Mouse (Mus musculus): ENCODE data around the gene Cntnap5c. TPM values are rescaled to one million over a fixed set of nuclear protein-coding genes. Genes with fewer than 3 reads are reported as not detected.
"Not testable (repeated sequence)": the region's sequence is repeated elsewhere in the genome, so short reads cannot be mapped to it uniquely, and the experiment has no call there.

The Cntnap5c gene
- polyA plus RNA-seq, 1 experiment from 2014 or later: not detected

DNA sequence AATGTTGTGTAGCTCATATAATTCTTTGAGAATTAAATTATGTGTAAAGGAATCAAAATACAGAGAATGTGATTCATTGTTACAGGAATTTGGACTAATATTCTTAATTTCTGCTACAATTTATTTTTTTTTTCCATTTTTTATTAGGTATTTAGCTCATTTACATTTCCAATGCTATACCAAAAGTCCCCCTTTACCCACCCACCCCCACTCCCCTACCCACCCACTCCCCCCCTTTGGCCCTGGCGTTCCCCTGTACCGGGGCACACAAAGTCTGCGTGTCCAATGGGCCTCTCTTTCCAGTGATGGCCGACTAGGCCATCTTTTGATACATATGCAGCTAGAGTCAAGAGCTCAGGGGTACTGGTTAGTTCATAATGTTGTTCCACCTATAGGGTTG is 86.4 kb downstream of the Cntnap5c start:
- not testable (repeated sequence) for H3K4me3 ChIP-seq; ATAC-seq (ENCODE audit: borderline replicate concordance, extremely low read depth, low FRiP score, low TSS enrichment); H3K9ac ChIP-seq; H3K4me2 ChIP-seq; H3K36me3 ChIP-seq; H3K4me1 ChIP-seq; H3K9me3 ChIP-seq; H3K27ac ChIP-seq; H3K27me3 ChIP-seq
- WGBS: no CpG with 5 or more reads among the region's 4 CpGs

DNA sequence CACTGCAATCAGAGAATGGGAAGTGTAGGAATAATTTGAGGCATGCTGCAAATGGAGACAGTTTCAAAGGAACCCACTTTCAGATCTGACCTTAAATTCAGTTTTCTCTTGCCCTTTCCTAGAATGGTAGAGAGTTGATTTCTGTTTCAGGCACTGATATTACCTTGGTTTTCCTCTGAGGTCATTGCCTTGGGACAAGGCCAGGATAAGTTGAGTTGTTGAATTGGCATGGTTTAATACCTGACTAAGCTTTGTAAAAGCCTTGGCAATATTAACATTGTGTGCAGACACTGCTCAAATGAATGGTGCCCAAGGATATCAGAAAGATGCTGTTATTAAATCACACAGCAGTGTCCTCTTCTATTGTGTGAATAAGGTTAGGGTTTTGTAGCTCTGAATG is 96.6 kb downstream of the Cntnap5c start:
- H3K9me3 ChIP-seq: no peaks in the 10 kb centered on the region
- H3K4me3 ChIP-seq: no peak overlapping the region
- H3K27me3 ChIP-seq: no peaks in the 10 kb centered on the region
- no peak for ATAC-seq (ENCODE audit: borderline replicate concordance, extremely low read depth, low FRiP score, low TSS enrichment)
- H3K9ac ChIP-seq: no peak overlapping the region
- no peak overlapping the region for H3K4me2 ChIP-seq
- H3K4me1 ChIP-seq: no peaks in the 10 kb centered on the region
- H3K36me3 ChIP-seq: no peaks in the 10 kb centered on the region
- H3K27ac ChIP-seq: no peak overlapping the region

DNA sequence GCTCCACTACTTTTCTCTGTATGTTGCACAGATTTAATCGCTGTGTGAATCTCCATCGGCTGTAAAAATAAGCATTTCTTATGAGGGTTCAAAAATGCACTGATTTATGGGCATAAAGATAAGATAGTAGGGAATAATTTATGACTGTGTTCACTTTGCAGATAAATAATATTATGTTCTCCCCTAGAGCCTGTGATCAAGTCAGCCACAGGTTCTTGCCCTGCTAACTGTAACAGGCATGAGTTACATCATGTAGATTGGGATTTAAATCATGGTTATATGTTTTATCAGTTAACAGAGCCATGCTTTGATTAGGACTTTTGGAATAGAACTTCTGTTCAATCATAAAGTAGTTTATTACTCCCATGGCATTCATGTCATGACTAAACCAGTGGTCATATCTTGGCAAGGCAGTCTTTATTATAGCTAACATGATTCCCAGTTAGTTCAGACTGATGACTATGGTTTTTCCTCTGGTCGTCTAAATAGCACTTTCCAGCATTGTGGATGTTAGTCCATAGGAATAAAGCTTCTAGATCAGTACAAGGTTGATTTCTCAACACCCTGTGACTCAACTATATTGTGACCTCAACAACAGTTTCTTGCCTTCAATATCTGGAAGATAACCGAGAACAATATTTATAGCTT is 118.5 kb downstream of the Cntnap5c start:
- H3K4me2 ChIP-seq: no peak overlapping the region
- H3K27me3 ChIP-seq: no peaks in the 10 kb centered on the region
- no peak overlapping the region for H3K27ac ChIP-seq
- no peaks in the 10 kb centered on the region for H3K9me3 ChIP-seq
- no peak overlapping the region for H3K9ac ChIP-seq
- 57% methylated on average over 4 of the region's 4 CpGs for WGBS
- no peak overlapping the region for H3K4me3 ChIP-seq
- H3K4me1 ChIP-seq: no peaks in the 10 kb centered on the region
- no peak for ATAC-seq (ENCODE audit: borderline replicate concordance, extremely low read depth, low FRiP score, low TSS enrichment)
- H3K36me3 ChIP-seq: no peaks in the 10 kb centered on the region

DNA sequence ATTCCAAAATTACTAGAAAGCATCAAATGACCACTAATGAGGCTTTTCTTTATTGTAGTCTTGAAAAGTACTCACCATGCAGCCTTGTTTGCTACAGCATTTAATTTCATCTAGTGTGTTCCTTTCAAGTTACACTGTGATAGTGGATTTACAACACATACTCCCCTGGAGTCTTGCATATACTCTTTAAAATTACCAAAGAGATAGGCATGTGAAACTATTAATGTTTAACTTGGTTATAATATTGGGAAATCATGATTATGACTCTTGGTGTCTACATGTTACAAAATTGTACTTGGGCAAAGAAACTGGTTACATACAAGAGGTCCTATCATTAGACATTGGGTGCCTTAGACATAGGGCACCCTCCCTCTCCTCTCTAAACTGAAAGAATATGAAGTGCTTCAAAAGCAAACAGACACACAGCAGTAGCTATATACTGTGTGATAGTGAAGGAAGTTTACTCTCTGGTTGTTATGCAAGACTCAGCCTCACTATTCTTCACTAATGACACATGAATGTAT is 142.5 kb downstream of the Cntnap5c start:
- H3K9ac ChIP-seq: no peak overlapping the region
- H3K27me3 ChIP-seq: no peaks in the 10 kb centered on the region
- H3K4me1 ChIP-seq: no peaks in the 10 kb centered on the region
- no peak overlapping the region for H3K27ac ChIP-seq
- ATAC-seq (ENCODE audit: borderline replicate concordance, extremely low read depth, low FRiP score, low TSS enrichment): no peak
- H3K9me3 ChIP-seq: no peaks in the 10 kb centered on the region
- H3K4me3 ChIP-seq: no peak overlapping the region
- H3K36me3 ChIP-seq: no peaks in the 10 kb centered on the region
- no peak overlapping the region for H3K4me2 ChIP-seq

DNA sequence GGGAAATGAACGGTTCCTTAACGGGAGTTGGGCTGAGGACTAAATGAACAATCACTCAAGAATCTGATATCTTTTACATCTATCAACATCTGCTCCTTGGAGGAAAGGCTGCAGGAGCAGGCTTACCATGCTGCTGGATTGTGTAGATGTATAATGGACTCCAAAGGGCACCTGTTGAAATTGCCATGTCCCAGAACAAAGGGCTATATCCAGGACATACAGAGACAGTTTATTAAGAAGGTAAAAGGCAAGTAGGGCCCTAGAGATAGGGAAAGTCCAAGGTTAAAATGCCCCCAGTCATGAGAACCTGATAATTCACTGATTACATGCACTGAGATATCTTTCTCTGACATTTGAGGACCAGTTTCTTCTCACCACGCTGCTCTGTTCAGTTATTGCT is 214.9 kb downstream of the Cntnap5c start:
- Histone ChIP-seq H3K4me1 (no peaks in the 10 kb centered on the region), H3K9ac (no peak overlapping the region), H3K36me3 (no peaks in the 10 kb centered on the region), H3K4me3 (no peak overlapping the region), H3K4me2 (no peak overlapping the region), H3K27ac (no peak overlapping the region), H3K27me3 (no peaks in the 10 kb centered on the region), H3K9me3 (no peaks in the 10 kb centered on the region)
- no peak for ATAC-seq (ENCODE audit: borderline replicate concordance, extremely low read depth, low FRiP score, low TSS enrichment)
- WGBS: 58% methylated on average over 3 of the region's 3 CpGs

DNA sequence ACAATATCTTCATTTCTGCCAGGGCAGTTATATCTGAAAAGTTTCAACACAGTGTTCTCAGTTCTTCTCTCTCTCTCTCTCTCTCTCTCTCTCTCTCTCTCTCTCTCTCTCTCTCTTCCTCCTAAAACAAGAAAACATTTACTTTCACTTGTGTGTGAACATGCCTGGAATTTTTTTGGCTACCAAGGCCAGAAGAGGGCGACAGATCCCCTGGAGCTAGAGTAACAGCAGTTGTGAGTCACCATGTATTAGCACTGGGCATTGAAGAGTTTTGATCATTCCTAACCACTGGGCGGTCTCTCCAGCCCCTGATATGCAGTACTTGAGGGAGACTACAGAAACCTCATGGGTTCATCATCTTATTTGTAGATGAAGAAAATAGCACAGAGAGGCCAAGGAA is 219.1 kb downstream of the Cntnap5c start:
- no peak for ATAC-seq (ENCODE audit: borderline replicate concordance, extremely low read depth, low FRiP score, low TSS enrichment)
- WGBS: 44% methylated on average over 2 of the region's 2 CpGs

DNA sequence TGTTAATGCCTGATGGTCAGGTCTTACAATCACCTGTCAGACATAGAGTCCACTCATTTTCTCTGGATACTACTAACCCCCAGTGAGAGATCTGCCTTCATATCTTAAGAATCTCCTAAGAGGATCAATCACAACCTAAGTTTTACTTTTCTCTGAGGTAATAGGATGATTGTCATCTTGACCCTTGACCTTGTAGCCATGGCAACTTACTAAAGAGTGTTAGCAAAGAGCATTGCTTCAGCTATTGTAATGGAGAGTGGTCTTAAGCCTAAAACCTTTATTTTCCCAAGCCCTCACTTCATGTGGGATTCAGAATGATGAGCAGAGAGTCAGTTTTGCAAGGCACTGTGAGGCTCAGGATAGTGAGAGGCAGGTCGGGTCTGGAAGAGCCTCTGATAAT is 227.1 kb downstream of the Cntnap5c start:
- Histone ChIP-seq H3K4me2 (no peak overlapping the region), H3K27ac (no peak overlapping the region), H3K4me3 (no peak overlapping the region), H3K4me1 (no peaks in the 10 kb centered on the region), H3K36me3 (no peaks in the 10 kb centered on the region), H3K27me3 (no peaks in the 10 kb centered on the region), H3K9ac (no peak overlapping the region), H3K9me3 (no peaks in the 10 kb centered on the region)
- WGBS: 41% methylated on average over 1 of the region's 1 CpGs
- no peak for ATAC-seq (ENCODE audit: borderline replicate concordance, extremely low read depth, low FRiP score, low TSS enrichment)

More for the DNA sequence above, 219.1 kb downstream of the Cntnap5c start:
- H3K4me1 ChIP-seq: no peaks in the 10 kb centered on the region
- H3K9ac ChIP-seq: no peak overlapping the region
- H3K9me3 ChIP-seq: no peaks in the 10 kb centered on the region
- no peaks in the 10 kb centered on the region for H3K27me3 ChIP-seq
- H3K4me2 ChIP-seq: no peak overlapping the region
- no peaks in the 10 kb centered on the region for H3K36me3 ChIP-seq
- H3K4me3 ChIP-seq: no peak overlapping the region
- no peak overlapping the region for H3K27ac ChIP-seq

DNA sequence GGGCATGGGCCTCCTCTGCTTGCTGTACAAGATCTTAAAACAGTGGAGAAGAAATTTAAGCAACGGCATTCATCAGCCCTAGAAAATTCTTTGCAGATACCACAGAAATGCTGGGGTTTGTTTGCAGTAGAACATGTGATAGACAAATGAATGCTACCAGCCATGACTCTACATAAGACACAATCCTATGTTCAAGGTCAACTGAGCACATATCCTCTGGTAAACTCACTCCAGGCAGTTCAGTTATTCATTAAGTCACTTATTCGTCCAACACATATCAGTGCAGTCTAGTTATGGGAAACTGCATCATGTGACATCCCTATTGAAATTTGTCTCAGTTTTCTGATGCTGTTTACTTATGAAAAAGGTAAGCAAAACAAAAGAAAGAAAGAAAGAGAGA is 229.7 kb downstream of the Cntnap5c start:
- no peaks in the 10 kb centered on the region for H3K4me1 ChIP-seq
- no peak for ATAC-seq (ENCODE audit: borderline replicate concordance, extremely low read depth, low FRiP score, low TSS enrichment)
- H3K27ac ChIP-seq: no peak overlapping the region
- no peaks in the 10 kb centered on the region for H3K36me3 ChIP-seq
- no peak overlapping the region for H3K9ac ChIP-seq
- H3K9me3 ChIP-seq: no peaks in the 10 kb centered on the region
- H3K27me3 ChIP-seq: no peaks in the 10 kb centered on the region
- H3K4me3 ChIP-seq: no peak overlapping the region
- no peak overlapping the region for H3K4me2 ChIP-seq
- 74% methylated on average over 2 of the region's 2 CpGs for WGBS

DNA sequence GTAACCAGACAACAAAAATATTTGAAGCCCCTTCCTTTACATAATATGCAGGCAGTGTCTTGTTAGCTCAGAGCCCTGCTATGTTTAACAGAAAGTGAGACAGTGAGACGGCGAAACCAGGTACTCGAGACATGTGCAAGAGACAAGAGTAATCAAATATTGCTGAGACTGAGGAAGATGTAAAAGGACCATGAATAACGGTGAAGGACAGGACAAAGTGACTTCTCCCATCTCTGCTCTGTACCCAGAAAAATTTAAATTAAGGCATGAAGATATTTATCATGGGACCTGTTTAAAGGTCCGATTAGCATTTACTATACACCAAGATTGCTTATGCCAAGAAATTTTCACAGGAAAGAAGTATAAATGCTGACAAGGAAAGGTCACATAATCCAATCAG is 233.5 kb downstream of the Cntnap5c start:
- H3K27ac ChIP-seq: no peak overlapping the region
- no peak overlapping the region for H3K9ac ChIP-seq
- no peak overlapping the region for H3K4me2 ChIP-seq
- H3K27me3 ChIP-seq: no peaks in the 10 kb centered on the region
- H3K36me3 ChIP-seq: no peaks in the 10 kb centered on the region
- no peak overlapping the region for H3K4me3 ChIP-seq
- no peak for ATAC-seq (ENCODE audit: borderline replicate concordance, extremely low read depth, low FRiP score, low TSS enrichment)
- 82% methylated on average over 5 of the region's 5 CpGs for WGBS
- no peaks in the 10 kb centered on the region for H3K9me3 ChIP-seq
- H3K4me1 ChIP-seq: no peaks in the 10 kb centered on the region

DNA sequence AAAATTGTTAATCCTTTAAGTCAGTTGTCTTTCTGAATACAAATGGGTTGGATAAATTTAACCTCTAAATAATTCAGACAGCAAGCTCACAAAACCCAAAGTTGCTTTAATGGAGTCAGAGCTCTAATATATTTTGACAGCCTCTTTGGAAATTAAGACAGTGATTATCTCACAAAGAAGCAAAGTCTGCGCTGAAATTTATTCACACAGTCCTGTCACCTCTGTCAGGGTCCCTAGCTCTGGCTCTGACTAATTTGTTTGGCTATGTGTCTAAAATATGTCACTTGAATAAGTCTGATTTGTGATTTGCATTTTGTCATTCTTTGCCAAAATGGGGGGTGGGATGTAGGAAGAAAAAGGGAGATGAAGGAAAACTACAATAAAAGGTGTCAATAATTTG is 234.0 kb downstream of the Cntnap5c start:
- WGBS: 66% methylated on average over 1 of the region's 1 CpGs
- Histone ChIP-seq H3K27ac (no peak overlapping the region), H3K4me3 (no peak overlapping the region), H3K27me3 (no peaks in the 10 kb centered on the region), H3K4me2 (no peak overlapping the region), H3K9me3 (no peaks in the 10 kb centered on the region), H3K4me1 (no peaks in the 10 kb centered on the region), H3K36me3 (no peaks in the 10 kb centered on the region), H3K9ac (no peak overlapping the region)
- no peak for ATAC-seq (ENCODE audit: borderline replicate concordance, extremely low read depth, low FRiP score, low TSS enrichment)

DNA sequence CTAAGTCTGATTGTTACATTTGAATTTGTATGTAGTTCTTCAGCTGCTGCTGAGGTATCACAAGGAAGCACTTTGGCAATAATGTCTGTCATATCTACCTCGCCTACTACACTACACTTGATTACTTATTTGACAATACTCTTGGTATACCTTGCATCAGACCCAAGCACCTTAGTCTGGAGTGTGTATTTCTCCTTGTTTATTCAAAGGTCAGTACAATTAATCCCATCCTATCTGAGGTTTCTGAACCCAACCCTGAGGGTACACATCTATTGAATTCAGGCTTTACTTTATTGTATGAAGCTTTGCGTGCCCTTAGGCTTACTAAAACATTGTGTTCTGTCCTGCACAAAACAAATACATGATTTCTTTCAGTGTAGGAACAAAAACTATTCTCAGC is 235.1 kb downstream of the Cntnap5c start:
- no peaks in the 10 kb centered on the region for H3K36me3 ChIP-seq
- H3K27ac ChIP-seq: no peak overlapping the region
- no peak overlapping the region for H3K9ac ChIP-seq
- no peaks in the 10 kb centered on the region for H3K27me3 ChIP-seq
- H3K4me3 ChIP-seq: no peak overlapping the region
- ATAC-seq (ENCODE audit: borderline replicate concordance, extremely low read depth, low FRiP score, low TSS enrichment): no peak
- no peak overlapping the region for H3K4me2 ChIP-seq
- WGBS: 76% methylated on average over 2 of the region's 2 CpGs
- no peaks in the 10 kb centered on the region for H3K4me1 ChIP-seq
- H3K9me3 ChIP-seq: no peaks in the 10 kb centered on the region

DNA sequence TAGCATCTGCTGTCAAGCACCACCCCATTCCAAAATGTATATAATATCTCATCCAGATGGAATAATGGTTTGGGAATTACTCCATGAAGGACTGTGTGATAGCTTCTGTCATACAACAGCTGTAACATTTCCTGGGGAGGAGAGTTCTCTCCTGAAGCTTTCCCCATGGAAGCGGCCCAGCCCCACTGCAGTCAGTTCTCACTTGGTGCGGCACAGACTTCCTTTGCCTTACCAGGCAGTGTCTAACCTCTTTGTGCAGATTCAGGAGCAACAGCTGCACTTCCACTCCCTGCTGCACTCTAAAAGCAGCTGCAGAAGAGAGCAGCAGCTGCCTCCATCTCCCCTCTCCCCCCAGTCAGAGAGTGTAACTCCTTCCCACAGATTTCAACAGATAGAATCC is 271.8 kb downstream of the Cntnap5c start:
- H3K27ac ChIP-seq: no peak overlapping the region

DNA sequence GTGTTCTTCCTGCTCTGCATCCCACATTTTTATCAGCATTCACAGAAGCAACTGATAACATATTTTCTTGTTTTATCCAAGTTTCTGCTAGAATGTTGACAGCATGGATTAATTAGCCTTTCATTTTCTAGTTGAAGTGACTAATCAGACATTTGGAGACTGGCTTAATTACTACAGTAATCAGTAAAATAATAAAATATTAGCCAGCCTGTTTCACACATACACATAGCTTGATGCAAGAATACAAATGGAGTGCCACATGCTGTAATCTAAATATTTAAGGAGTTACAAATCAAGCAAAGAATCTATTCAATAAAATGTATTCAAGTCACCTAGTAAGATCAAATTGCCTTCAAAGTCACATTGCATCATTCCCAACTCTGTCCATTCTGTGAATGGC is 275.8 kb downstream of the Cntnap5c start:
- Histone ChIP-seq H3K9ac (no peak overlapping the region), H3K9me3 (no peaks in the 10 kb centered on the region), H3K27me3 (no peaks in the 10 kb centered on the region), H3K4me3 (no peak overlapping the region), H3K4me2 (no peak overlapping the region), H3K4me1 (no peaks in the 10 kb centered on the region), H3K36me3 (no peaks in the 10 kb centered on the region), H3K27ac (no peak overlapping the region)
- no peak for ATAC-seq (ENCODE audit: borderline replicate concordance, extremely low read depth, low FRiP score, low TSS enrichment)

More for the DNA sequence above, 271.8 kb downstream of the Cntnap5c start:
- H3K4me1 ChIP-seq: no peaks in the 10 kb centered on the region
- H3K27me3 ChIP-seq: no peaks in the 10 kb centered on the region
- no peak overlapping the region for H3K4me2 ChIP-seq
- H3K4me3 ChIP-seq: no peak overlapping the region
- H3K9ac ChIP-seq: no peak overlapping the region
- ATAC-seq (ENCODE audit: borderline replicate concordance, extremely low read depth, low FRiP score, low TSS enrichment): peak; percentile 88
- 52% methylated on average over 2 of the region's 2 CpGs for WGBS
- no peaks in the 10 kb centered on the region for H3K9me3 ChIP-seq
- H3K36me3 ChIP-seq: no peaks in the 10 kb centered on the region
